Mouse (Mus musculus): ENCODE results near the gene Epor. TPM values are rescaled to one million over a fixed set of nuclear protein-coding genes. Genes with fewer than 3 reads are reported as not detected.

Epor gene
- under 1 TPM in 1 of 2 experiments, not detected in 1; 0.84 TPM for polyA plus RNA-seq (2017; shearing (Covaris generic))

DNA sequence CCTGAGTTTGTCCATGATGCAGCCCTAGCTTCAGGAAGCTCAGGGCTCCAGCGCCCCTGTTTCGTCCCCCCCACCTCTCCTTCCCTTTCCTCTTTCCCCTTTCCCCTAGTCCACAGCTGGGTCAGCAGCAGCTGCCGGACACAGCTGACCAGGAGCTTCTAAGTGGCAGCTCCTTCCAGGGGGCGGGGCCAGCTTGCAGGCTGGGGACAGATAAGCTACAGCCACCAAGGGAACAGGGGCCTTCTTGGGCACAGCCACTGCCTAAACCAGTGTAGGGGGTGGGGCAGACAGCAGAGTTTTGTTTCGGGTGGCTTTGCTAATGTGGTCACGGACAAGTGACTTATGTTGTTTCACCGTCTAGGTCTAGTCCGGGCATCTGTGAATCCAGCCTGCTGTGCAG is at the start of gene Epor:
Epor (minus strand) TSS at position 90 of the 400 bp plus-strand sequence.

DNA sequence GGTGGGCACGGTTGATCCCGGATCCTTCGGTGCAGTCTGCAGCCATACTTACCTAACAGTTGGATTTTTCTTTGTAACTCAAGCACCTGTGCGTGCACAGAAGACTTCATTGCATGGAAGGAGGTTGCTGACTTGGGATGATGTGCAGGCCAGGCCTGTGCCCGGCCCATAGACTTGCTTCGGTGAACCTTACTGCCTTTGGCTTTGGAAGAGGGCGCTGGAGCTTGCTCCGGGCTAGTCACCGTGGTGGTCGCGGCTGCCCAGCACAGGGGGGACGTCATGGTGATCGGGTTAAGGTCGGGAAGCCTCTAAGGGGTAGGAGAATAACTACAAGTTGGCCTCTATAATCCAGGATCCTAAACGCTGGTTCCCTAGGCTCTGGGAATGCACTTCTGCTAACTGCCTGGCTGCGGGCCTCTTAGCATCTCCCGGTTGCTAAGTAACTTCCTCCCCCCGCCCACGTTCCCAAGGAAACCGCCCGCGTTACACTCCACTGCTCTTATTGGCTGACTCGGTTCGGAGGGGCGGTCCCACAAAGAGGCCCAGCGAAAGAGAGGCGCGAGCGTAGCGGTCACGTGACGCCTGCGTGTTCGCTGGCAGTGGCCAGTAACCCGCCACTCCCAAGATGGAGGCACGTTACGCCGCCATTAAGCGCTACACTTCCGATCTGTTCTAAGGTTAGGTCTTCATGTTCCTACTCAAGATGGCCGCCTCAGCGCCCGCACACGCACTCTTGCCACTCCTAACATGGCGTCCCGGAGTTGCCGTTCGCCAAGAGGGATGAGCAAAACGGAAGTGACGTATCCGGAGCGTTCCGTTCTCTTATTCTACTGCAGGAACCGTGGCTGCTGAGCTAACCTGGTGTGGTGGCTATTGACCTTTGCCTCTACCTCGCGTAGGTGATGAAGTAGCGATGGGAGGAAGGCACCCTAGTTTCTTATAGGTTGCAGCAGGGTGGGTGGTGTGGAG is 39.2 kb upstream of the Epor start, which contains the start of the genes Ccdc151 and Prkcsh:
Ccdc151 (minus strand) TSS at position 441 of the 969 bp plus-strand sequence.
Prkcsh (plus strand) TSS at position 613 of the 969 bp plus-strand sequence.

DNA sequence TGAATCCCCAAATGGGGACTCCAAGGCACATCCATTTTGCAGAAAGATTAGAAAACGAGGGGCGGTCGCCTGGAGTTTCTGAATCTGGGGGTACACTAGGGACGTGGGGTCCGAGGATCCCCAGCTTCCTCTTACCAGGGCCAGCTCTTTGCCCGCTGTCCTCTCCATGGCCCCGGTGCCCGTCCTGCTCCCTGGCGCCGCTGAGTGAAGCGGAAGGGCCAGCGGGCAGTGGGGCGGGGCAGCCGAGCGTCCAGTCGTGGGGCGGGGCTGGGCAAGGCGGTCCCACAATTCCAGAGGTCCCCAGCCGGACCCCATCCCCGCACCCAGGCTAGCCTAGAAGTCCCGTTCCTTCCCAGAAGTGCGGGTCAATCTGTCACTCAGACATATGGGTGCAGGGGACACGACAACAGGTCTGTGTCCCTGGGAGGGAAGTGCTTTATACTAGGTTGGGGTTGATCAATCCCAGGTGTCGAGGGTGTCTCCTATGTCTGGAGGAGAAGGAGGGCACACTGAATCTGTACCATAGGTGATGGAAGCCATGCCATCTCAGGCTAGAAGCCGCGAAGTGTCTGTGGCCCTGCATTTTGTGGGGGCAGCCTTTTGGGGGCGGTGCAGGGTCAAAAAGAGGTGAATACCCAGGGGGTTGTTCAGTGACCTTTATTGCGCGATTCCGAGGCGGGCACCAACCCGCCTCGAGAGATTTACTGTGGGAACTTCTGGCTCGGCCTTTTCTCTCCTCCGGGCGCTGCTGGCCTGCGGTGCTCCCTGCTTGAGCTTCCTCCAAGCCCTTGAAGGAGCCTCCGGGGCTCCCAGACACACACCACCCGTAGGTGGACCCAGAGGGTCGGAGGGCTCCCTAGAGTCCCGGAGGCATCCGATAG is 26.2 kb upstream of the Epor start, which contains the start of gene Rgl3:
Rgl3 (minus strand) TSS at position 217 of the 881 bp plus-strand sequence.

DNA sequence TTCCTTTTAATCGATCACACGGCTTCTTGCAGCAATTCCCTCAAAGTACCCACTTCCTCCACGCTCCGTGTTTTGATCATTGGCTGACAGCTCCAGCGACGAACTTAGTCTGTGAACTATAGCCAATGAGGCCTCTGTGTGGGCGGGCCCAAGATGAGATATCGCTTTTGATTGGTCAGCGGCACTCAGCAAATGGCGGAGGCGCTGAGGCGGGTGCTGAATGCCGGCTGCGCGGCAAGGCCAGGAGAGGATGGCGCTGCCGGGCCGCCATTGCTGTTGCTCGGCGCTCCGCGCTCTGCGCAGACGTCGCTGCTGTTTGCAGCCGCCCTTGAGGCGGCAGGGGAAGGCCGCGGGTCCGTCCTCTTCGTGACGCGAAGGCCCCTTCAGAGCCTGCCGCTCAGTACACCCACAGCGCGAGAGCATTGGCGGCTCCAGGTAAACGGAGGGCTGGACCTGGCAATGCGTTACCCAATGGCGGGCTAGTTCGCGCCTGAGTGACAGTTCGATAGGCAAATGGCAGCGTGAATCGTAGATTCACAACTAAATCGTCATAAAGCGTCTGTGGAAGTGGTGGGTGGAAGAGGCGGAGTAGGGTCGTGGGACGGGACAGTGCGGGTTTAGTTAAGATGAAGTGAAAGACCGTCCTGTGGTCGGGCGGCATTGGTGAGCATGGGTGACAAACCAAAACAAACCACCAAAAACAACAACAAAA is 7.6 kb downstream of the Epor start, which contains the start of gene Swsap1:
Swsap1 (plus strand) TSS at position 186 of the 712 bp plus-strand sequence.

GRCm38 (mm10) chr9:21936692-21937570 is 26.4 kb downstream of the Epor start, which contains the start of gene Plppr2:
Gene Plppr2 (plus strand): TSS chr9:21937033.

DNA sequence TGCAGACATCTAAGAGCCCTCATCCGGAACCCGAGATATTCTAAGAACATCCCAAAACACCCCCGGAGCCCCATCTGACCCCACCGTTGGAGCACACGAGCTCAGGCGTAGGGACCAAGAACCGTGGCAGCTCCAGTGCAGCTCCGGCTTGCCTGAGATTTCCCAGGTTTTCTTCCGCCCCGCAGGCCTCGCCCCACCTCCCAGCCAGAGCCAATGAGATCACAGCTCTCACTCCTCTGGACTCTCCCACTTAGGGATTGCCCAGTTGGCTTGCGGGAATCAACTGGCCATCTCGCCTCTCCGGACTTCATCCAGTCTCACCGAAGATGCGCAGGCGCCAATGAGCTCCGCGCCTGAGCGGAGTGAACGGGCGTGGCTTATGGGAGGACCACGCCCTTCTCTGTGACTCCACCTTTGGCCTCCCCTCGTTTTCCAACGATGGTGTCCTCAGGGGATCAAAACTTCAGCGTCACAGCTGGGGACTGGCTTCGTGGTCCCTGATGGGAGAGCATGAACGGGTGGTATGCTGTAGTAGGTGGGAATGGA is 36.0 kb downstream of the Epor start, which contains the start of the genes Ccdc159 and Tmem205:
Ccdc159 (plus strand) TSS at position 264 of the 546 bp plus-strand sequence.
Tmem205 (minus strand) TSS at position 349 of the 546 bp plus-strand sequence.

DNA sequence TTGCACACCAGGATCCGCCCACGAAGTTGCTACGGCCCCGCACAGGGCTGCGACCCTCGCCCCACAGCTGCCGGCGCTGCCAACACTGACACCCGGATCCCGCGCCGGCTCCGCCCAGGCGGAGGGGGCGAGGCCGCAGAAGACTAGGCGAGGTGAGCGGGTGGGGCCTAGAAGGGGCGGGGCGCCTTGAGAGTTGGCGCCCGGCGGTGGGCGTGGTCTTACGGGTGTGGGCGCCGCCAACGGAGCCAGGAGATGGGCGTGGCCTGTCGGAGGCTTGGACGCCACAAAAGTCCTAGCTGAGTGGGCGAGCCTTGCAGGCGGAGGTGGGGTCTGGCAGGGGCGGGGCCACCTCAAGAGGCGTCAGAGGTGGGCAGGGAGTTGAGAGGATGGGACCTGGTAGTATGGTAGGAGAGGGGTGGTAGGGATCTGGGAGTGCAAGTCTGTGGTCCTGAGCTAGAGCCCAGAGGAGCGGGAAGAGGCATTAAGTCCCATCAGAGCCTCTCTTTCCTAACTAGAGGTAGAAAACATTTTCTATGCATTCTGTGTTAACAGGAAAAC is 45.2 kb downstream of the Epor start, which contains the start of gene Rab3d:
Rab3d (minus strand) TSS at position 158 of the 558 bp plus-strand sequence.

Other genes with a start within 250 kb of the Epor start
- 10 to 100 TPM; 20.3 to 29.5 TPM for gene Ldlr, start 240.0 kb downstream of the Epor start, polyA plus RNA-seq (2017; shearing (Covaris generic))
- gene Spc24, start 203.2 kb downstream of the Epor start, polyA plus RNA-seq (2017; shearing (Covaris generic)) = 1 to 10 TPM; 2.8 to 3.7 TPM
- under 1 TPM in 1 of 2 experiments, not detected in 1; 0.45 TPM for gene Kank2, start 164.8 kb downstream of the Epor start, polyA plus RNA-seq (2017; shearing (Covaris generic))
- under 1 TPM in 1 of 2 experiments, not detected in 1; 0.44 TPM for gene Angptl8, start 128.0 kb downstream of the Epor start, polyA plus RNA-seq (2017; shearing (Covaris generic))
- 1 to 10 TPM; 3.7 to 4.5 TPM for gene Dock6, start 110.9 kb downstream of the Epor start, polyA plus RNA-seq (2017; shearing (Covaris generic))
- 10 to 100 TPM; 14.8 to 29.0 TPM for gene Rab3d, start 45.3 kb downstream of the Epor start, polyA plus RNA-seq (2017; shearing (Covaris generic))
- gene Ccdc159, start 36.0 kb downstream of the Epor start, polyA plus RNA-seq (2017; shearing (Covaris generic)) = 1 to 10 TPM in 1 of 2 experiments, under 1 TPM in 1; 0.86 to 1.5 TPM
- gene Tmem205, start 36.0 kb downstream of the Epor start, polyA plus RNA-seq (2017; shearing (Covaris generic)) = 1 to 10 TPM; 3.6 to 8.0 TPM
- 1 to 10 TPM; 1.6 to 1.9 TPM for gene Plppr2, start 26.5 kb downstream of the Epor start, polyA plus RNA-seq (2017; shearing (Covaris generic))
- 10 to 100 TPM; 11.8 to 12.4 TPM for gene Swsap1, start 7.8 kb downstream of the Epor start, polyA plus RNA-seq (2017; shearing (Covaris generic))
- gene Rgl3, start 25.9 kb upstream of the Epor start, polyA plus RNA-seq (2017; shearing (Covaris generic)) = under 1 TPM in 1 of 2 experiments, not detected in 1; 0.20 TPM
- under 1 TPM; 0.18 to 0.49 TPM for gene Ccdc151, start 39.1 kb upstream of the Epor start, polyA plus RNA-seq (2017; shearing (Covaris generic))
- gene Prkcsh, start 39.3 kb upstream of the Epor start, polyA plus RNA-seq (2017; shearing (Covaris generic)) = 10 to 100 TPM; 76.4 to 98.0 TPM
- gene Elavl3, start 88.5 kb upstream of the Epor start, polyA plus RNA-seq (2017; shearing (Covaris generic)) = under 1 TPM; 0.24 to 0.78 TPM
- gene Gm49318, start 107.8 kb upstream of the Epor start, polyA plus RNA-seq (2017; shearing (Covaris generic)) = not detected
- gene Zfp653, start 107.9 kb upstream of the Epor start, polyA plus RNA-seq (2017; shearing (Covaris generic)) = 10 to 100 TPM; 19.8 to 27.0 TPM
- gene Ecsit, start 121.9 kb upstream of the Epor start, polyA plus RNA-seq (2017; shearing (Covaris generic)) = 10 to 100 TPM; 45.4 to 50.3 TPM
- under 1 TPM; 0.13 to 0.38 TPM for gene Cnn1, start 135.7 kb upstream of the Epor start, polyA plus RNA-seq (2017; shearing (Covaris generic))
- gene Elof1, start 153.7 kb upstream of the Epor start, polyA plus RNA-seq (2017; shearing (Covaris generic)) = 10 to 100 TPM; 76.8 to 82.5 TPM
- 100 to 1,000 TPM; 197 to 281 TPM for gene Acp5, start 172.2 kb upstream of the Epor start, polyA plus RNA-seq (2017; shearing (Covaris generic))
- gene Pigyl, start 193.3 kb upstream of the Epor start, polyA plus RNA-seq (2017; shearing (Covaris generic)) = 10 to 100 TPM; 38.0 to 39.5 TPM
- gene Zfp872, start 224.6 kb upstream of the Epor start, polyA plus RNA-seq (2017; shearing (Covaris generic)) = under 1 TPM; 0.11 to 0.22 TPM